Mouse (Mus musculus): ENCODE results near the gene Surf1.
"Not testable (repeated sequence)": the region's sequence is repeated elsewhere in the genome, so short reads cannot be mapped to it uniquely, and the experiment has no call there.

- not testable (repeated sequence) for TF ChIP-seq CTCF (IDR thresholded peaks at IDR 0.05; ENCODE audit: low read depth); EP300 (optimal IDR thresholded peaks at IDR 0.05)
Measured at GRCm38 (mm10) chr2:26886170-26886569, 30.2 kb downstream of the Surf1 start.

Data from stomach, postnatal 0 days (tissue).